Mouse (Mus musculus): ENCODE data around the gene Nmb.

Gene Nmb

GRCm38 (mm10) chr7:80860227-80860626 lies 44.6 kb downstream of the Nmb start:
- peak in 1 of 2 experiments; percentile 23 for DNase-seq (ENCODE audit: low spot score in 2 of 2)

GRCm38 (mm10) chr7:80857181-80857580 lies 47.7 kb downstream of the Nmb start:
- DNase-seq (ENCODE audit: low spot score in 2 of 2) = peak; percentile 57 to 72

GRCm38 (mm10) chr7:80855316-80855715 lies 49.6 kb downstream of the Nmb start:
- DNase-seq (ENCODE audit: low spot score in 2 of 2) = no peak

GRCm38 (mm10) chr7:80853218-80853617 lies 51.7 kb downstream of the Nmb start:
- no peak for DNase-seq (ENCODE audit: low spot score in 2 of 2)
